ENCODE assay signal across 21 mouse cellular contexts in the genomic region with DNA sequence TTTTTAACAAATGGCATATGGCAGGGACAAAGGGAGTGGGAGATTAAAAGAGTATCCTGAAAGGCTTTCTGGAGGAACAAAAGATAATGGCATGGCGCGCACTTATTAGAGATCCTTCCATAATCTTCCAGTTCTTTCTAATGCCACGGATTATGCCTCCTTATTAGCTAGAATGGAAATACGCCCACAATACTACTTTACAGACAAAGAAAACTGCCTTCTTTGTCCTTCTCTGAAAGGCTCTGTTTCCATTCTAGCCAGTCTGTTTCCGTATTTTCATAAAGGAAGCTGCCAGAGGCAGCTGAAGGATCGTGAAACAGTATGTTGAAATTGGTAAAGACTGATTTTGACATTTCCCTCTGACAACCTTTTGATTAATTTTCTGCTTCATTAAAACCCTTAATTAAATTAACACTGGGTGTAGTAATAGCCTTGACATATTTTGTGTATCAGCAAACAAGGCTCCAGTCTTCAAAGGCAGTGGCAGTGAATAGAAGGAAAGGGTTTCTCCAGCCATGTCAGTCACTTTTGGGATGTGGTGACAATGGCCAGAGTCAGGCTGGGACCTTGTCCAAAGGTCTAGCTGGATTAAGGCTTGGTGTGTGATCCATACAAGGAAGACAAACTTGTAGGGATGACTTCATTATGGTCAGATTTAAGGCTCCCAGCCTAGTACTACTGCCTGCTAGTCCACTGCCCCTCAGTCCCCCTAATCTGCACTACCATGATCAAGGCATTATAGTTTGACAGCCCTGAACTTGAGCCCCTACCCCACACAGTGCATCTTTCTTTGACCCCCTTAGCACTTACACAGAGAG.
A peak's percentile ranks its signal among the peaks of the same experiment; 100 is the strongest.
DNase-seq lines count a peak whose midpoint lies in the region; ATAC-seq and TF ChIP-seq lines count a peak whose summit lies in the region.
"Had no signal": no experiment of that assay in that cellular context is flagged by ENCODE, and none has a peak within 500 bp of the region (broad histone marks: within the 10 kb centered on the region; RNA-seq: fewer than 3 reads in every experiment).

No protein-coding gene starts in this region.

- ATAC-seq in hindbrain, embryonic 11.5 days (ENCODE audit: low FRiP score) = peak; percentile 46
- ATAC-seq in midbrain, embryonic 13.5 days = peak; percentile 78
- ATAC-seq in monocyte, adult 5-6 weeks (replicated peaks; ENCODE audit: insufficient number of reproducible peaks, low FRiP score, low TSS enrichment, poor library complexity, severe bottlenecking) = no peak
- ATAC-seq: CD4-positive, CD25-positive, alpha-beta regulatory T cell, adult 4 months had no signal

- no peak overlapping the region for H3K4me3 ChIP-seq in forebrain, embryonic 10.5 days
- no peak overlapping the region for H3K4me3 ChIP-seq in hindbrain, embryonic 11.5 days (ENCODE audit: low read depth, low read length)
- H3K4me3 ChIP-seq in midbrain, embryonic 13.5 days (replicated peaks) = no peak overlapping the region
- H3K4me3 ChIP-seq in layer of hippocampus, adult 2 months = no peak overlapping the region
- H3K4me3 ChIP-seq: embryonic facial prominence, embryonic 15.5 days; heart, embryonic 13.5 days; limb, embryonic 13.5 days; liver, embryonic 15.5 days; neural tube, embryonic 13.5 days had no signal

- no peak for TF ChIP-seq CTCF in brain, embryonic 14.5 days (IDR thresholded peaks at IDR 0.05; ENCODE audit: borderline replicate concordance, extremely low read depth, insufficient read depth, insufficient read length)
- no peak for TF ChIP-seq CTCF in layer of hippocampus, adult 2 months (conservative IDR thresholded peaks at IDR 0.05)

- H3K36me3 ChIP-seq in forebrain, embryonic 10.5 days (replicated peaks) = no peaks in the 10 kb centered on the region
- H3K36me3 ChIP-seq in hindbrain, embryonic 11.5 days (ENCODE audit: control insufficient read depth, insufficient read depth, low read length) = no peaks in the 10 kb centered on the region
- H3K36me3 ChIP-seq in midbrain, embryonic 13.5 days = no peaks in the 10 kb centered on the region
- H3K36me3 ChIP-seq: embryonic facial prominence, embryonic 15.5 days; heart, embryonic 13.5 days; limb, embryonic 13.5 days; liver, embryonic 15.5 days; neural tube, embryonic 13.5 days had no signal

- H3K4me2 ChIP-seq in hindbrain, embryonic 11.5 days (replicated peaks; ENCODE audit: low read depth, low read length) = no peak overlapping the region
- no peak overlapping the region for H3K4me2 ChIP-seq in midbrain, embryonic 13.5 days (replicated peaks)
- H3K4me2 ChIP-seq: embryonic facial prominence, embryonic 15.5 days; heart, embryonic 13.5 days; limb, embryonic 13.5 days; liver, embryonic 15.5 days; neural tube, embryonic 13.5 days had no signal

- no peak overlapping the region for H3K9ac ChIP-seq in hindbrain, embryonic 11.5 days (ENCODE audit: low read depth, low read length)
- H3K9ac ChIP-seq in midbrain, embryonic 13.5 days (replicated peaks) = no peak overlapping the region
- H3K9ac ChIP-seq: embryonic facial prominence, embryonic 15.5 days; heart, embryonic 13.5 days; limb, embryonic 13.5 days; liver, embryonic 15.5 days; neural tube, embryonic 13.5 days had no signal

- peaks cover 25% of the 10 kb centered on the region for H3K4me1 ChIP-seq in forebrain, embryonic 10.5 days
- H3K4me1 ChIP-seq in hindbrain, embryonic 11.5 days (replicated peaks; ENCODE audit: control insufficient read depth, insufficient read depth, low read length) = no peaks in the 10 kb centered on the region
- peaks cover 16% of the 10 kb centered on the region for H3K4me1 ChIP-seq in midbrain, embryonic 13.5 days (replicated peaks)
- H3K4me1 ChIP-seq: embryonic facial prominence, embryonic 15.5 days; heart, embryonic 13.5 days; limb, embryonic 13.5 days; liver, embryonic 15.5 days had no signal

- no peak overlapping the region for H3K27ac ChIP-seq in forebrain, embryonic 10.5 days
- H3K27ac ChIP-seq in hindbrain, embryonic 11.5 days (ENCODE audit: low read depth, low read length) = no peak overlapping the region
- peak overlapping the region; percentile 64 for H3K27ac ChIP-seq in midbrain, embryonic 13.5 days
- H3K27ac ChIP-seq in layer of hippocampus, adult 2 months = no peak overlapping the region
- H3K27ac ChIP-seq: embryonic facial prominence, embryonic 15.5 days; heart, embryonic 13.5 days; limb, embryonic 13.5 days; liver, embryonic 15.5 days; neural tube, embryonic 13.5 days; stomach, postnatal 0 days had no signal

- peaks cover 87% of the 10 kb centered on the region for H3K27me3 ChIP-seq in forebrain, embryonic 10.5 days (ENCODE audit: poor library complexity, severe bottlenecking)
- H3K27me3 ChIP-seq in hindbrain, embryonic 11.5 days (ENCODE audit: control insufficient read depth, insufficient read depth, low read length) = no peaks in the 10 kb centered on the region
- H3K27me3 ChIP-seq in midbrain, embryonic 13.5 days = peaks cover 11% of the 10 kb centered on the region
- H3K27me3 ChIP-seq: embryonic facial prominence, embryonic 15.5 days; heart, embryonic 13.5 days; limb, embryonic 13.5 days; liver, embryonic 15.5 days; neural tube, embryonic 13.5 days had no signal

- WGBS in forebrain, embryonic 10.5 days = 32% methylated on average over 6 of the region's 6 CpGs
- 55% methylated on average over 6 of the region's 6 CpGs for WGBS in hindbrain, embryonic 11.5 days
- WGBS in midbrain, embryonic 13.5 days = 8% methylated on average over 6 of the region's 6 CpGs

- peak; percentile 85 for DNase-seq in brain, embryonic 14.5 days (ENCODE audit: low read depth)
- peak; percentile 16 for DNase-seq in forebrain, embryonic 10.5 days (ENCODE audit: extremely low spot score, low spot score)
- DNase-seq in hindbrain, embryonic 11.5 days (ENCODE audit: low spot score) = peak; percentile 26
- DNase-seq in urinary bladder, adult 2 months (ENCODE audit: low spot score) = no peak
- DNase-seq in layer of hippocampus, adult 2 months (ENCODE audit: low spot score in 2 of 2) = no peak
- no peak for DNase-seq in spleen, postnatal 4 days (ENCODE audit: low spot score in 2 of 2)
- DNase-seq: adrenal gland, postnatal 10 days; cerebellum, postnatal 10 days; gastrocnemius, postnatal 25 days; kidney, adult 9 months; spleen, adult 18-20 months; thymus, postnatal 14 days had no signal

- no peaks in the 10 kb centered on the region for H3K9me3 ChIP-seq in forebrain, embryonic 10.5 days
- H3K9me3 ChIP-seq in hindbrain, embryonic 11.5 days (ENCODE audit: control insufficient read depth, low read length) = no peaks in the 10 kb centered on the region
- no peaks in the 10 kb centered on the region for H3K9me3 ChIP-seq in midbrain, embryonic 13.5 days
- H3K9me3 ChIP-seq: embryonic facial prominence, embryonic 15.5 days; heart, embryonic 13.5 days; limb, embryonic 13.5 days; liver, embryonic 15.5 days; neural tube, embryonic 13.5 days had no signal

- no peak for TF ChIP-seq POLR2A in brain, embryonic 14.5 days (IDR thresholded peaks at IDR 0.05; ENCODE audit: borderline replicate concordance, extremely low read depth, insufficient read depth, insufficient read length, poor library complexity, severe bottlenecking)

Comparison
In these comparisons a context has a peak if more than half of its experiments do, and no peak if none do; other contexts are left out.
1. DNase-seq: peak in brain, embryonic 14.5 days (single experiment), forebrain, embryonic 10.5 days (single experiment) and hindbrain, embryonic 11.5 days (single experiment); none in urinary bladder, adult 2 months (single experiment), layer of hippocampus, adult 2 months (0 of 2) and spleen, postnatal 4 days (0 of 2).